Mouse (Mus musculus) ES-CJ7 (cell line): Measurements from ENCODE around the gene Proca1.

Source experiments
- DNase-seq: peaks from one replicate; pipeline ENCODE4 v3.0.0; 2011; ENCODE audit warnings: low read depth, low spot score

Gene Proca1

GRCm38 (mm10) chr11:78165761-78166109, 27.5 kb upstream of the Proca1 start:
- no peak for DNase-seq

DNA sequence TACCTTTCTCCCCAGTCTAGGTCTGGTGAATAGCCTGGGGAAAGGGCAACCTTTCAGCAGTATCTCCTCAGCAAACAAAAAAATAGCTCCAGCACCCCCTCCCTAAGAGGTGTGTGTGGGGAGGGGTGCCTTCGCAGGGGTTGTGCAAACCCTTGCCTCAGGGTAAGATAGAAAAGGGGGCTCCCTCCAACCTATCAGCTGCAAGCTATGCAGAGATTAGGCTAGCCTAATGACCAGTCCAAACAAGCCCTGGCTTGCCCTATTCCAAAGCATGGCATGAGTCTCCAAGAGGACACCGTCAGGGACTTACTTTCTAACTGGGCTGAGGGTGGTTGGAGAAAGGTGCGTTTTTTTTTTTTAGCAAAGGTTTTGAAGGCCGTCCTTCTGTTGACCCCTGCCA, 27.0 kb upstream of the Proca1 start:
- no peak for DNase-seq

GRCm38 (mm10) chr11:78166640-78167039, 26.6 kb upstream of the Proca1 start:
- no peak for DNase-seq

GRCm38 (mm10) chr11:78167257-78167959, 25.8 kb upstream of the Proca1 start:
- no peak for DNase-seq

DNA sequence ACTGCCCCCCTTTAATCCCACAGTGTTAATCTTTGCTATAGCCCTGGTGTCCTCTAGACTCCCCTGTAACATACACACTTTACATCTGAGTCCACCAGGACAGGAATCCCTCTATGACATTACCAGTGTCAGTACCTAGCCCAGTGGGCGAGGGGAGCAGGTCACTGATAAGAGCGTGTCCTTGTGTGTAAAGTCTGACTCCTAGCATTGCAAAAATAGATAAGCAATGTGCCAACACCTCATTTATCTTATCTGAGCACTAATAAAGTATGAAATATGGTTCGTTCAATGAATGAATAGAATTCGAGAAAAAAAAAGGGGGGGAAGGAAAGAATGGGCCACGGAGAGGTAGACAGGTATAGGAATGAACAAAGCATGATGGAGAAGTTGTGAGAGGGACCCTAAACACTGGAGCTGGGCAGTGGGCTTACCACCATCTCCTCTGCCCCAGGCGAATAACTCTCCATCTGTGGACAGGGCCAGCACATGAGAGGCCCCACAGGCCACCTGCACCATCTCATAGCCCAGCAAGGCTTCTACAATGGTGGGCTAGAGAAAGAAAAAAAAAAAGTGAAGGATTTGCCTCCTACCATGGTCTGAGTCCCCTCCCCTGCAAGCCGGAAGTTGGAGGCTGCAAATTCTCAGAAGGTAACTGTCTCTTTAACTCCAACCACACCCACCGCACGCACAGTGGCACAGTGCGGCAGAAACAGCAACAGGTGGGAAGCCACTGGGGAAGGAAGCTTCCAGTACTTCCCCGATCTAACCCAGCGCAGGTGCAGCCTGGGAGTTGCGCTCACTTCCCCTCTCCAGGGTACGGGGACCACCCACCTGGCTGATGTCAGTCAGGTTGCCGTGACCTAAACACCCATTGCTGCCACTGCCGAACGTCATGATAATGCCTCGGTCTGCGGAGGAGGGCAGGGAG, 24.4 kb upstream of the Proca1 start:
- DNase-seq, result peak; percentile 74

DNA sequence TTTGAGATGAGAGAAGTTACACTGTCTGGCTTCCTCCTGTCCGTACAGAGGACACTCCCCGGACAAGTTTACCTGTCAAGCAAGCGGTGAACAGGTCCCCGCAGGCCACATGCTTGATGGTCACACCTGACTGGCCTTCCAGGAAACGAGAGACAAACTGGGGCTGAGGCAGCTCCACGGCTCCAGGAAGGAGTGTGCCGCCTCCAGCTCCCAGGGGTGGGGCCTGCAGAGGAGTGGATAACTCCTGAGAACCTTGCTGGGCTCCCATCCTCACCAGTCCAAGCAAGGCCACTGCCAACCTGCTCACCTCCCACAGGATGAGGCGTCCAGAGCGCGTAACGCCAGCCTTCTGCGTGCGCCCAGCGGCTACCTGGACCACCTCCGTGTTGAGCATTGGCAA, 22.9 kb upstream of the Proca1 start:
- DNase-seq, result no peak

DNA sequence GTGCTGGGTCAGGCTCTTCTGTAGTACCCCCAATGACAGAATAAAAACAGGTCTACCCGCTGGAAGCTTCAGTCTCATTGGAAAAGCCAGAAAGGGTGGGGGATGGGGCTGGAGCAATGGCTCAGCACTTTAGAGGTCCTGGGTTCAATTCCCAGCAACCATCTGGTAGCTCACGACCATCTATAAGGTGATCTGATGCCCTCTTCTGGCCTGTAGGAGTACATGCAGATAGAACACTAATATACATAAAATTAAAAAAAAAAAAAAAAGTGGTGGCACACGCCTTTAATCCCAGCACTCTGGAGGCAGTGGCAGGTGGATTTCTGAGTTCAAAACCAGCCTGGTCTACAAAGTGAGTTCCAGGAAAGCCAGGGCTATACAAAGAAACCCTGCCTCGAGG, 21.9 kb upstream of the Proca1 start:
- peak; percentile 85 for DNase-seq

DNA sequence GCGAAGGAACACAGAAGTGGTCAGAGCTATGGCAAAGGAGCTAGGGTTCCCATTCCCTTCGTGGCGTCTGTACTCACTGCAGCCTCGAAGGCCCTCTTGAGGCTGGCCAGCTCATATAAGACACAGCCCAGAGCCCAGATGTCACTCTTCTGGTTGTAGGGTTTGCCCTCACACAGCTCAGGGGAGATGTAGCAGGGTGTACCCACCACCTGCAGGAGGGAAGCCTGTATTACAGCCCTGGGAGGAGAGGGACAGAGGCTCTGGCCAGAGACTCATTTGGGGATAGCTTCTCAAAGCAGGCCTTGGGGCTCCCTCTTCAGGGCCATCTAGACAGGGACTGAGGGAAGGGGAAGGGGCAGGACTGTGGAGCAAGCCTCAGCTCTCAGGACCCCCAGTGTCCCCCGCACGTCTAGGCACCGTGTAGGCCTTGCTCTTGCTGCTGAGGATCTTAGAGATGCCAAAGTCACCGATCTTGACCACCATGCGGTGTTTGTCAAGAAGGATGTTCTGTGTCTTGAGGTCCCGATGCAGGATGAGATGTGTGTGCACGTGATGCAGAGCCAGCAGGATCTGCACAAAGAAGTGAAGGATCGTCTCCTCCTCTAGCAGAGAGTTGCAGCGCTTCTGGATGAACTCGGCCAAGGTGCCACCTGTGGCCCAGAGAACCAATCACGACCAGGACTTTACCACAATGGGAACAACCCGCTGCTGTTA, 21.0 kb upstream of the Proca1 start:
- peak; percentile 73 for DNase-seq

DNA sequence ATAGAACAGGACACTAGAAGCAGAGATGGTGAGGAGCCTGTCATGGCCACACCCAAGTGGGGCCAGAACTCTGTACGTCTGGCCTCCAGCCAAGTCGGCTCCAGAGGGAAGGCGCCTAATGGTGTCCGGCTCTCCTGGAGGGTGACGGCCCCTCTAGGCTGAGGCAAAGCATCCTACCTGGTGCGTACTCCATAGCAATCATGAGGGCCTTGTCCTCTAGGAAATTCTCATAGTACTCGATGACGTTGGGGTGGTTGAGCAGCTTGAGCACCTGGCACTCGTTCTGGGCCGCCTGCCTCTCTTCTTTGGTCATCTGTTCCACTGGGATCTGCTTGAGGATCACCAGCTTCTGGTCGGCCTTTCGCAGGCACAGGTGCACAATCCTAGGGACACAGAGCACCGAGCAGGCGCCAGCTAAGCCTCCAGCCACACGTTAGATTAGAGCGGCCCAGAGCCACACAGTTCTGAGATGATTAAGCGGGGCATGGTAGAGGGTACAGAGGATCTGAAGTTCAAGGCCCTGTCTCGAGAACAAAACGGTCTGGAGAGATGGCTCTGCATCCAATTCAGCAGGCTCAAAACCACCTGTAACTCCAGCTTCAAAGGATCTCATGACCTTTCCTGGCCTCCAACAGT, 20.3 kb upstream of the Proca1 start:
- DNase-seq, result no peak

DNA sequence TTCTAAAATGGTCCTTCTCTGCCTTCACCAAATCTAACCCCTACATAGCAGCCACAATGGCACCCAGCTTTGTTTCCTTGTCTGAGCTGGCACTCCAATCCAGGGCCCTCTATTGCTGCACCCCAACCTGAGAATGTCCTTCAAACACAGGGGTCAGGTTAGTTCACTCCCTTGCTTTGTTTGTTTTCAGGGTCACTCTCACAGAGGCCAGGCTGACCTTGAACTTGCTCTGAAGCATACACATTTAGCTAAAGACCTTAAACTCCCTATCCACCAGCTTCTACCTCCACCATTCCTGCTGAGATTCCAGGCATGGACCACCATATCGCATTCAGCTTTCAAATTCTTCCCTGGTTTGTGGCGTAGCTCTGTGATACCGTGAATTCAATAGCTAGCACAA, 18.7 kb upstream of the Proca1 start:
- DNase-seq, result no peak

GRCm38 (mm10) chr11:78175771-78176401, 17.3 kb upstream of the Proca1 start:
- DNase-seq, result no peak

- peak; percentile 89 for DNase-seq
Observed at GRCm38 (mm10) chr11:78176402-78176862, 16.8 kb upstream of the Proca1 start, which contains the start of the genes Nek8 and Tlcd1. TSS of gene Nek8 (minus strand) at chr11:78176675. TSS of gene Tlcd1 (plus strand) at chr11:78176711.

GRCm38 (mm10) chr11:78176905-78177331, 16.3 kb upstream of the Proca1 start:
- DNase-seq, result no peak

GRCm38 (mm10) chr11:78177437-78177836, 15.8 kb upstream of the Proca1 start:
- DNase-seq, result no peak

GRCm38 (mm10) chr11:78177903-78178858, 15.0 kb upstream of the Proca1 start:
- DNase-seq, result peak; percentile 95

GRCm38 (mm10) chr11:78178859-78179437, 14.2 kb upstream of the Proca1 start:
- peak; percentile 90 for DNase-seq

DNA sequence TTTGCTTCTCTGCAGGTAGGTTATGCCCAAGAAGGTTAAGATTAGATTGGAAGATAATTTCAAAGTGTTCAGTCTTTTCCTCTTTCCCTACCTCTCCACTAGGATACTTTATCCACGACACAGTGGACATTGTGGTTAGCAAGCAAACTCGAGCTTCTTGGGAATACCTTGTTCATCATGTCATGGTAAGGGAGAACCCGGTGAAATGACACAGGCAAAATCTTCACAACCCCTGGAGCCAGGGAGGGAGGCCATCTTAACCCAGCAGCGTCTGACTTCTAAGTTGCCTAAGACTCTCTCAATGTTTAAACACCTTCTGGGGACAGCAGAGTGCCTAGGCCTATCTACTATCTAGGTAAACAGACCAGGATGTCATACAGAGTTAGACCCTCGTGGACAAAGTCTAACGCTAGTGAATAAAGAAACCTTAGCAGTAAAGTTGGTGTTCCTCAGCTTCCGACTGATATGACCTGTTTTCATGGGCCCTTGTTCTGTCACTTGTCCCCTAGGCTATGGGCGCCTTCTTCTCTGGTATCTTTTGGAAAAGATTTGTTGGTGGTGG, 13.7 kb upstream of the Proca1 start:
- no peak for DNase-seq

DNA sequence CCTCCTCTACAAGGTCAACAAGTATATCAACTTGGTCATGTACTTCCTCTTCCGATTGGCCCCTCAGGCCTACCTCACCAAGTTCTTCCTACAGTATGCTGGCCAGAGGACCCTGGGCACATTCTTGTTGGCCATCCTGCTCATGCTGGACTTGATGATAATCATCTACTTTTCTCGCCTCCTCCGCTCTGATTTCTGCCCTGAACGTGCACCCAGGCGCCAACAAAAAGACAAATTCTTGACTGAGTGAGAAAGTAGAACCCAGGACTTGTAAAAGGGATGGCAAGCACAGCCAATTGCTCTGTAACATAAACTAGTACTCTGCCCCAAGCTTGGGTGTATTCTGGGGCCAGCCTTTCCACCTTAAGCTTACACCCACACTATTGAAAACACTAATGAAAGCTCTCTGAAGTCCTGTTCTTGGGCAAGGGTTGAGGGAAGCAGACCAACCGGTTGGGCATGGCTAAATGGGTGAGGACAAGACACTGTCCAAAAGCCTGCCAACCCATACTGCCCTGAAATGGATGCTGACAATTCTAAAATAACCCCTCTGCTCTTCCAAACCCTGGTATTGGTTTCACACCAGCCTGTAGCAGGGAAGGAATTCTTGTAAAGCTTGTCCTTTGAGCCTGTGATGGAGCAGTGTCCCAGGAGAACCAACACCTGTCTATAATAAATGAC, 13.0 kb upstream of the Proca1 start:
- no peak for DNase-seq
